Mouse (Mus musculus): ENCODE results near the gene Ocel1.
A peak's percentile ranks its signal among the peaks of the same experiment; 100 is the strongest.

Gene Ocel1

DNA sequence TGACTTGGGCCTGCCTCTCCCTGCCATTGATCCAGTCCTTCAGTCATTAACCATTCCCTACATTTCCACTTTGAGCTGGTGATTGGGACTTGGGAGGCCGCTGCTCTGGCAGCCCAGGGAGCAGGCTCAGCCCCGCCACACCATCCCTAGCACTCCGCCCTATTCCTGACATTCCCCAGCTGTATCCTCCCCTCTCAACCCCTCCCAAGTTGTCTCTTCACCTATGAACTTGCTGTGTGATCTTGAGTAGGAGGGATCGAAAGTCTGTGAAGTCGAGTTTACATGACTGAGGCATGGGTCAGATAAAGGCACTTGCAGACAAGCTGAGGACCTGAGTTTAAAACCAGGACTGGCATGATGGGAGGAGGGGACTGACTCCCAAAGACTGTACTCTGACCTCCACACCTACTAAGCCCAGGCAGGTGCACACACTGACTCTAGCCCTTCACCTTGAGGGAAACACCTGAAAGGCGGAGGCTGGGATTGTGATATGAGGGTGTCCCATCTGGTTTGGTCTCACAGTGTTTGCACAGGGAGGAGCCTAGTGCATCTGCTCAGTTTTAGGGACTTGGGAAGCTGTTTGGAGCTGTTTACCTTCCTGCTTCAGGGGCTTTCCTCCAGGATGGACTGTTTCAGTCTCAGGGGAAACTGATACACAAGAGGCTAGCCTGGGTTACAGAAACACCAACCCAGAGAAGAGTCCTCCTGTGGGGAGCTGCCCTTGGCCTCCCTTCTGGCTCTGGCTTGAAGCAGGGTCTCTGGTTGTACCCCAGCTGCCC is 32.2 kb downstream of the Ocel1 start:
- no peak for DNase-seq (ENCODE audit: low spot score in 2 of 2)

DNA sequence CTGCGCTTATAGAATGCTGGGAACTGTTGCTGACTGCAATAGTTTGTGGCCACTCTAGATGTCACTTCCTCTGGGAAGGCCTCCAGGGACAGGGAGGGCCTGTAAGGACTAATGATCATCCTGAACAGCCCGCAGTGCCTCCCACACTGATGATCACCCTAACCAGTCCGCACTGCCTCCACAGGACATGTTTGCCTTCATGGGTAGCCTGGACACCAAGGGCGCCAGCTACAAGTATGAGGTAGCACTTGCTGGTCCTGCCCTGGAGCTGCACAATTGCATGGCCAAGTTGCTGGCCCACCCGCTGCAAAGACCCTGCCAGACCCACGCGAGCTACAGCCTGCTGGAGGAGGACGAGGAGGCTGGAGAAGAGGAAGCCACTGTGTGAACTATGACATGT is 32.9 kb downstream of the Ocel1 start:
- DNase-seq (ENCODE audit: low spot score in 2 of 2), result no peak

DNA sequence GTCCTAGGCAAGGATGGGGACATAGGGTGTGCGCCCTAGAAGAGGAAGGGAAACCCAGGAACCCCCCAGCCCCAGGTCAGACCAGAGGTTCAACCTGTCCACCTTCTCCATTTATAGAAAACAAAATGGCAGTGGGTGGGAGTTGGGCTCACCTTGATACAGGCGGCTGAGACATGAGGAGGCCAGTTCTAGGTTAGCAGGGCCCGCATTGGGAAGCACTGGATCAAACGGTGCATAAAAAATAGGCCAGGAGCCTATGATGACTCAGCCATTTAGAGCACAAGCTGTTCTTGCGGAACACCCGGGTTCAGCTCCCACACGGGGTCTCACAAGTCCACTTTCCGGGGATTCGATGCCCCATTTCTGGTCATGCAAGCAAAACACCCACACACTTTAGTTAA is 33.9 kb downstream of the Ocel1 start:
- no peak for DNase-seq (ENCODE audit: low spot score in 2 of 2)

DNA sequence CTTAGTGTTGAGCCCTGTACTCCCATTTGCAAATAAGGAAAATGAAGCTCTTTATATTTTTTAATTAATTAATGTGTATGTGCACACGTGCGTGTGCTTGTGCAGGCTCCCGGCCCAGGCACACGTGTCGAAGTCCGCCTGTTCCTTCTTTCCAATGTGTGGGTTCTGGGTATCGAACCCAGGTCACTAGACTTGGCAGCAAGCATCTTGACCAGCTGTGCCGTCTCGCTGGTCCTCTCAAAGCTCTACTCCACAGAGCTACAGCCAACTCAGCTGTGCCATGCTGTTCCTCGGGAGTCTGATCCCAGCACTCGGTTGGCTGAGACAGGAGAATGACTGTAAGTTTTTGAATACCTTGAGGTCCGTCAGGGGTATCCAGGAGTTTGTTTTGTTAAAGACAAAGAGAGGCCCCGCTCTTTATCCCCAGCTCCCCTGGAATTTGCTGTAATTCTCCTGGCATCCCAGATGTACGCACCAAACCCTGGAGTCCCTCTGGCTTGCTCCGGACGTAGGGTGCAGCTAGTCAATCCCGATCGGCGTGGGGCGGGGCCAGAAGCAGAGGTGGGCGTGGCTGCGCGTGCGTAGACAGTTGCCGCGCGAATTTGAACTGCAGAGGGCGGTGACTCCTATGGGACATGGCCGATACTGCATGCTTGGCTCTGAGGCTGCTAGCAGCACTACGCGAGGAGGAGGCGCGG is 34.5 kb downstream of the Ocel1 start, which contains the start of gene Ankle1:
Ankle1 (plus strand) TSS at position 610 of the 698 bp plus-strand sequence.
- peak; percentile 91 to 96 for DNase-seq (ENCODE audit: low spot score in 2 of 2)

DNA sequence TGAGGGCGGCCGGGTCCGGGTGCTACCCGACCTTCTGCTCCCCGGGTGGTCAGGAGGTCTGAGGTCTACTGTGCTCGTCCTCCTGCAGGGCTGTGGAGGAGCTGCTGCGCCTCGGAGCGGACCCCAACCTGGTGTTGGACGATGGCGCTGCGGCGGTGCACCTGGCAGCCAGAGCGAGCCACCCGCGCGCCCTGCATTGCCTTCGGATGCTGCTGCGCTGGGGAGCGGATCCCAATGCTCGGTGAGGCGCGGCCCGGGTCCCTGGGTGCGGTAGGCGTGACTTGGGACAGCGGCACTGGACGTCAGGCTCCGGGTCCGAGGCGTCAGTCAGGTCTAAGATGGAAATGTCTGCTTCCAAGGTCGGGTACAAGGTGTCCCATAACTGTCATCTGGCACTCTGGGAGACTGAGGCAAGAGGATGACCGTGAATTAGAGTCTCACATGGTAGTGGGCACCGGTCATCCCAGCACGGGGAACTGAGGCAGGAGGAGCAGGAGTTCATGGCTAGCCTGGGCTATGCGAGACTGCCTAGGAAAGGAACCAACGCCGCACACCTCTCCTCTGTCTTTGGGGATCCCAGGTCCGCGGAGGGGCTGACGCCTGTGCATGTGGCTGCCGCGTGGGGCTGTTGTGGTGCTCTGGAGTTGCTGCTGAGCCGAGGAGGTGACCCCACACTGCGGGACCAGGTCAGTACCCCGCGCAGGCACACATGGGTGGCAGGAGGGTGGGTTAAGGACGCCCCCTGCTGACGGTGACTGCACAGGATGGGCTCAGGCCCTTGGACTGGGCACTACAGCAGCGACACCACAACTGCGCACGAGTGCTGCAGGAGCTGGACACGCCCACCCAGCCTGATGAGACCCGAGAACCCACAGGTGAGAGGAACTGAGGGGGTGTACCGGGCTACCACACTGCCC is 35.3 kb downstream of the Ocel1 start:
- DNase-seq (ENCODE audit: low spot score in 2 of 2), result peak in 1 of 2 experiments; percentile 50

DNA sequence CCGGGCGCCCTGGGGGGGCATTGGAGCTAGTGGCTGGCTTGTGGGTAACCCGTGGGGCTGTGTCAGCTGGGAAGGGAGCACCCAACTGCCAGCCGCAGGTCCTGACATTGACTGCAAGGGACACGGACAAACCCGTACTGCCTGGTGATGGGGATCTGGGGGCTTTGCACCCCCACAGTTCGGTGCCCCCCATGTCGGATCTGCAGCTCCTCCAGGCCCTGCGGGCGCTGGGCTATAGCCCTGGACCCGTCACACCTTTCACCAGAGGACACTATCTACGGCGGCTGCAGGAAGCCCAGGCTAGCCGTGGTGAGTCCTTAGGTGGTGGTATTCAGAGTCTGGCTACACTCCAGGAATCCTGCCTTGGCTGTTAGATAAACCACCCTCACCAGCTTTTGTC is 36.3 kb downstream of the Ocel1 start:
- DNase-seq (ENCODE audit: low spot score in 2 of 2), result no peak

DNA sequence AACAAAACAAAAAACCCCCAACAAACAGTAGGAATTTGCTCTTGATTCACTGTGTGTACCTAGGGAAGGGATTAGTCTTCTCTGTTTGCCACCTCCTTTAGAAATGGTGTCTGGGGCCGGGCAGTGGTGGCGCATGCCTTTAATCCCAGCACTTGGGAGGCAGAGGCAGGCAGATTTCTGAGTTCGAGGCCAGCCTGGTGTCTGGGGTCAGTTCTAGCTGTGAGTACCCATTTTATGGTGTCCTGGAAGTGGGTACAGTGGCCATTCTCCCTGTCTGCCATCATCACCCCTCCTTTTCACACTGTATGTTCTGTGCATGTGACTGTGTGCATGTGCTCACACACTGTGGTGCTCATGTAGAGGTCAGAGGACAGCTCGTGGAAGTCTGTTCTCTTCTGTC is 37.1 kb downstream of the Ocel1 start:
- DNase-seq (ENCODE audit: low spot score in 2 of 2), result no peak

DNA sequence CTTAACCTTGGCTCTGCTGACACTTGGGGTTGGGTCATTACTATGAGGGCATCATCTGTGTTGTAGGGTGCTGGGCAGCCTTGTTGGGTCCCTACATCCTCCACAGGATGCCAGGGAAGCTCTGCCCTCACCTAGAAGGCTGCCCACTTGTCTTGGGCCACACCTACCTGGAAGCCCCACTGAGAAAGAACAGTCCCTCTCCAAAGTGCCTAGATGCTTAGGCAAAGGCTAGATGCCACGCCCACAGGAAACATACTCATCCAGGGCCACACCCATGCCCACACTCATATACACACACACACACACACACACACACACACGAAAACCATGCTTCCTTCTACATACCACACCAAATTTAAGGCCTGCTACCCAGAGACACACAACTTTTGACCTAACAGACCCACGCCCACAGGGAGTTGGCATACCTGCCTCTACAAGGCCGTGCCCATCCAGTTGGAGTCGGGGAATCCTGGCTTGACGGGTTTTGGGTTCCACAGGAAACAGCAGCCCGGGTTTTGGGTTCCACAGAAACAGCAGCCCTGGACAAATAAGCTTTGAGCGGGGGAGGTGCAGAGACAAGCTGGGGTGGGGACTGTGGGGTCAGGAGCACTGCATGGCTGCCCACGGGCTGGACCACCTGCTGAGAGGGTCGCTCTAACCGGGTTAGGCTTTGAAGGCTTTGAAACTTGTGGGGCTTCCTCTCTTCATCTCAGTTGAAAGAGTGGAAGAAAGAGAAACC is 40.6 kb downstream of the Ocel1 start:
- DNase-seq (ENCODE audit: low spot score in 2 of 2), result no peak

DNA sequence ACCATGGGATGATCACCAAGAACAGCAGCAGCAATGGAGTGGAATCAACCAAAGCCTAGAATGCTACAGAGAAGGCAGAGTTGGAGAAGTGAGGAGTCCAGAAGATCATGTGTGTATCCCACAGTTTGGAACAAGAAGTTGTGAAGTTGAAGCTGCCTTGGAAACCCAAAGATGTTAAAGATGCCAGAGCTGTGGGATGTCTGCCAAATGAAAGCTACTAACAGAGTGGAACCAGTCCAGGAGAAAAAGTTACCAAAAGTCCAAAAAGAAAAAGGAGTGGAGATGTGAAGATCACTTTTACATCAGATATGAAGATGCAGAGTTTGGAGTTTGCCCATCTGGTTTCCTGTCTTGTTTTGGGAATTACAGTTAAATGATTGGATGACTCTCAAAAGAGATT is 51.0 kb downstream of the Ocel1 start:
- no peak for DNase-seq (ENCODE audit: low spot score in 2 of 2)

Measured in heart, adult 9 months (tissue).